Mouse (Mus musculus): ENCODE measurements at regions not wholly inside any gene's neighbourhood (a gene's known extent, or its start where the extent isn't known, plus 50 kb on each side); places are given as distances from the start of the nearest gene placed in this dataset.

GRCm38 (mm10) chr3:34206454-34206853, 125.3 kb upstream of the Dnajc19 start:
- 88% methylated on average over 3 of the region's 3 CpGs for WGBS
- no peaks in the 10 kb centered on the region for H3K27me3 ChIP-seq
- no peak for ATAC-seq (ENCODE audit: low FRiP score, low read depth)

DNA sequence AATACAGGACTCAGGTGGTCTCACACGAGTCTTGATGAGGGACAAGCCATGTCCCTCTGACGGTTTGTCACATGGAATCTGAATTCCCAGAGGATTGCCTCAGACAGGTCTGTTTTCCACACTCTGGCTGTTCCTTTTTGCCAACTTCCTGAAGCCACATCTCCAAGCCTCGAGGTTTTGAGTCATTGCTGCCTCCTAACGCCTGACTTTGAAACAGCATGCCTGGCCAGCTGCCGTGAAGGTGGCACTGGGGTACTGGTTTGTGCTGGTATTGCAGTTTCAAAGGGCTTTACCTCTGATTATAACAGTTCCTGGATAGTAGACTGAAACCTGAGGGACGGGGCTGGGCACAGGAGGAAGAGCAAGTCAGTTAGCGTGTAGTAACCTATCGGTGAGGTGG, 117.1 kb upstream of the Dnajc19 start:
- Histone ChIP-seq H3K4me2 (replicated peaks) (no peak overlapping the region), H3K27ac (replicated peaks) (no peak overlapping the region), H3K9ac (replicated peaks) (no peak overlapping the region), H3K9me3 (no peaks in the 10 kb centered on the region), H3K4me1 (peaks cover 25% of the 10 kb centered on the region), H3K4me3 (no peak overlapping the region), H3K27me3 (peaks cover 30% of the 10 kb centered on the region; the same call in 1 of the 2 replicates), H3K36me3 (no peaks in the 10 kb centered on the region)
- WGBS, result 37% methylated on average over 8 of the region's 8 CpGs
- no peak for ATAC-seq (ENCODE audit: low FRiP score, low read depth)

More at GRCm38 (mm10) chr3:34206454-34206853, 125.3 kb upstream of the Dnajc19 start:
- no peak overlapping the region for H3K27ac ChIP-seq (replicated peaks)
- H3K9me3 ChIP-seq, result no peaks in the 10 kb centered on the region
- H3K4me2 ChIP-seq (replicated peaks), result no peak overlapping the region
- H3K4me3 ChIP-seq, result no peak overlapping the region
- H3K36me3 ChIP-seq, result no peaks in the 10 kb centered on the region
- no peaks in the 10 kb centered on the region for H3K4me1 ChIP-seq
- no peak overlapping the region for H3K9ac ChIP-seq (replicated peaks)

DNA sequence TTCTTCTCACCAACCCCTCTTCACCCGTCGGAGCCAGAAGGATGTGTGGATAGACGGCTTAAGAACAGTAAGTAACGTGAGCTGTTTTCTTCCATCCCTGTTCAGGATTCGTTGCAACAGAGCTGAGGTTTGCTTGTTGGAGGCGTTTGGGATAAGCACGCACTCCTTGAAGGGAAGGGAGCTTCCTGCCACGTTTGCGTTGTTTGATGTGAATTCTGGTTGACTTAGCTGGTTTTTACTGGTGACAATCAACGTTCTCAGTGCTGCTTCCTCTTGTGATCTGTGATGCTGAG, 116.0 kb upstream of the Dnajc19 start:
- Histone ChIP-seq H3K36me3 (no peaks in the 10 kb centered on the region), H3K9ac (replicated peaks) (no peak overlapping the region), H3K4me2 (replicated peaks) (peak overlapping the region; percentile 37), H3K27ac (replicated peaks) (peak overlapping the region; percentile 36; the same call in 1 of the 2 replicates), H3K9me3 (no peaks in the 10 kb centered on the region), H3K4me1 (peaks cover 25% of the 10 kb centered on the region), H3K27me3 (peaks cover 30% of the 10 kb centered on the region; the same call in 1 of the 2 replicates), H3K4me3 (peak overlapping the region; percentile 8; the same call in 1 of the 2 replicates)
- no peak for ATAC-seq (ENCODE audit: low FRiP score, low read depth)
- 20% methylated on average over 10 of the region's 10 CpGs for WGBS

DNA sequence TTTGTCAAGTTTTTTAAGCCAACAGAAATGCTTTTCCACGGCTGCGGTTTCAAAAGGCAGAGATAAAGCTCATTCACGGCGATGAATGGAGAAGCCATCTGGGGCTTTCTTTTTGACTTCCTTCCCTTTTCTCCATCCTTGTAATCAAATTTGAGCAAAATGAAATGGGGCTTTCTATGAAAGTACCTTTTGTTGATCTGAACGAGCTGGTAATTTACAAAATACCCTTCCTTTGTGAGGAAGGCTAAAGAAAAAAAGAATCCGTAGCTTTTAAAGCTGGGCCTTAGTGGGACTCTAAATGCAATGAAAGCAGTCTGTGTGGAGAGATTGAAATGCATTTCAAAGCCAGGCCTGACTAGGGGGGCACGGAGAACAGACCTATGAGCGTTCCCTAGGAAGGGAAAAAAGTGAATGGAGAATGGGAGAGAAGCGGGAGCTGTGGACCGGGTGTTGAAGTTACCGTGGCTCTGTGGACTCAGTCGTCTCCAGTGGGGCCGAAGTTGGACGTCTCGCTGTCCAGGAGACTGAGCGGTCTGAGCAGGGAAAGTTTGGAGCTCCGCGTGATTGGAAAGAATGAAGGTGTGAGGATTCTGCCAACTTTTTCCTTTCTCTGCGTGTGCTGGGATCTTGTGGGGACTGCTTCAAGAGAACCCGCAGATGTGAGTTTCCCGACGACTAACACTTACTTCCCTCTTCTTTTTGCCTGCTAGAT, 115.5 kb upstream of the Dnajc19 start:
- WGBS, result 17% methylated on average over 22 of the region's 22 CpGs
- Histone ChIP-seq H3K4me2 (replicated peaks) (peak overlapping the region; percentile 37), H3K27ac (replicated peaks) (peak overlapping the region; percentile 36; the same call in 1 of the 2 replicates), H3K9ac (replicated peaks) (no peak overlapping the region), H3K36me3 (no peaks in the 10 kb centered on the region), H3K9me3 (no peaks in the 10 kb centered on the region), H3K4me3 (peak overlapping the region; percentile 8; the same call in 1 of the 2 replicates), H3K27me3 (peaks cover 30% of the 10 kb centered on the region; the same call in 1 of the 2 replicates), H3K4me1 (peaks cover 25% of the 10 kb centered on the region)
- no peak for ATAC-seq (ENCODE audit: low FRiP score, low read depth)

GRCm38 (mm10) chr3:34195729-34196450, 114.8 kb upstream of the Dnajc19 start:
- no peaks in the 10 kb centered on the region for H3K36me3 ChIP-seq
- peak overlapping the region; percentile 37 for H3K4me2 ChIP-seq (replicated peaks)
- 0 out of 2 replicates have a peak overlapping the region, but pooled peaks have one; percentile 12 for H3K27ac ChIP-seq (replicated peaks)
- 40% methylated on average over 13 of the region's 13 CpGs for WGBS
- ATAC-seq (ENCODE audit: low FRiP score, low read depth), result no peak
- H3K9me3 ChIP-seq, result no peaks in the 10 kb centered on the region
- peaks cover 30% of the 10 kb centered on the region; the same call in 1 of the 2 replicates for H3K27me3 ChIP-seq
- no peak overlapping the region for H3K9ac ChIP-seq (replicated peaks)
- peaks cover 25% of the 10 kb centered on the region for H3K4me1 ChIP-seq
- H3K4me3 ChIP-seq, result no peak overlapping the region

- Histone ChIP-seq H3K9me3 (no peaks in the 10 kb centered on the region), H3K27ac (replicated peaks) (no peak overlapping the region), H3K4me3 (no peak overlapping the region), H3K36me3 (no peaks in the 10 kb centered on the region), H3K9ac (replicated peaks) (no peak overlapping the region), H3K27me3 (no peaks in the 10 kb centered on the region), H3K4me1 (peaks cover 5% of the 10 kb centered on the region; the same call in 1 of the 2 replicates), H3K4me2 (replicated peaks) (no peak overlapping the region)
- 57% methylated on average over 6 of the region's 6 CpGs for WGBS
- ATAC-seq (ENCODE audit: low FRiP score, low read depth), result no peak
These were observed 92.4 kb upstream of the Dnajc19 start for GRCm38 (mm10) chr3:34173416-34174097.

GRCm38 (mm10) chr3:34172899-34173298, 91.8 kb upstream of the Dnajc19 start:
- H3K4me2 ChIP-seq (replicated peaks), result no peak overlapping the region
- H3K36me3 ChIP-seq, result no peaks in the 10 kb centered on the region
- H3K27me3 ChIP-seq, result no peaks in the 10 kb centered on the region
- ATAC-seq (ENCODE audit: low FRiP score, low read depth), result 0 out of 2 replicates have a peak, but pooled peaks have one; percentile 23
- no peaks in the 10 kb centered on the region for H3K9me3 ChIP-seq
- peaks cover 5% of the 10 kb centered on the region; the same call in 1 of the 2 replicates for H3K4me1 ChIP-seq
- 34% methylated on average over 4 of the region's 4 CpGs for WGBS
- H3K4me3 ChIP-seq, result no peak overlapping the region
- no peak overlapping the region for H3K9ac ChIP-seq (replicated peaks)
- no peak overlapping the region for H3K27ac ChIP-seq (replicated peaks)

GRCm38 (mm10) chr3:34171893-34172292, 90.8 kb upstream of the Dnajc19 start:
- H3K36me3 ChIP-seq, result no peaks in the 10 kb centered on the region
- no peak overlapping the region for H3K9ac ChIP-seq (replicated peaks)
- no peaks in the 10 kb centered on the region for H3K27me3 ChIP-seq
- WGBS, result 65% methylated on average over 6 of the region's 6 CpGs
- ATAC-seq (ENCODE audit: low FRiP score, low read depth), result no peak
- H3K4me3 ChIP-seq, result no peak overlapping the region
- H3K4me1 ChIP-seq, result peaks cover 5% of the 10 kb centered on the region; the same call in 1 of the 2 replicates
- H3K9me3 ChIP-seq, result no peaks in the 10 kb centered on the region
- H3K27ac ChIP-seq (replicated peaks), result no peak overlapping the region
- H3K4me2 ChIP-seq (replicated peaks), result no peak overlapping the region

DNA sequence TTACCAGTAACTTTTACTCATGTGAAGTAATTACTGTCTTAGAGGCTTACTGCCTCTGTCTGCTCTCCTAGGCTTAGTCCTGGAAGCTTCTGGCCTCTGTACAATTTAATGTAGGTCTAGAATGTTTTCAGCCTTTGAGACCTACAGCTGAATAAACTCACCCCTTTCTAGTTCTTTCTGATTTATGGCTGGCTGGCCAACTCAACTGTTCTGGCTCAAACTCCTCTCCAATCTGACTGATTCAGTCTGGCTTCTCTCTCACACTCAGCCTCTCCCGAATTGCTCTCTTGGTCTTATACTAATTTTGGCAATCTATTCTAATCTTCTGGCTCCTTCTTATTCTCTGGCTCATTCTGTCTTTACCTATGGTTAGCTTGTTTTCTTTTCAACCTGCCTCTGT, 87.0 kb upstream of the Dnajc19 start:
- 70% methylated on average over 1 of the region's 1 CpGs for WGBS

DNA sequence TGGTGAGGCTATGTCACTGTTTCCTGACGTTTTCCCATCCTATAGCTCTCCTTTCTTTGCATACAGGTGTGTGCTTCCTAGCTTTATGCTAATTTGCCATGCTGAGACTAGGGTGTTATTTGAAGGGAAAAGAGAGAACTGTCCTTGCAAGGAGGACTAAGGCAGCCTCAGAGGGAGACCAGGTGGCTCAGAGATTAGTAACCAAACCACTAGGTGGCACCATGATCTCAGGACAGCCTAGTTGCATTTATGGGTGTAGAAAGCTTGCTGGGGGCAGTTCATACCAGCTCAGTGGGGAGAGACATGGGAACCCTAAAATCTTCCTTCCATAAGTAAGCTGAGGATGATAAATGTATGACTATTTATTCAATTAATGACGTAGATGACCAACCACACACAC, 68.9 kb upstream of the Dnajc19 start:
- no peak for ATAC-seq (ENCODE audit: low FRiP score, low read depth)
- 68% methylated on average over 2 of the region's 2 CpGs for WGBS

More for the DNA sequence above, 87.0 kb upstream of the Dnajc19 start:
- Histone ChIP-seq H3K9ac (replicated peaks) (no peak overlapping the region), H3K9me3 (no peaks in the 10 kb centered on the region), H3K27me3 (no peaks in the 10 kb centered on the region), H3K4me3 (no peak overlapping the region), H3K36me3 (no peaks in the 10 kb centered on the region), H3K27ac (replicated peaks) (no peak overlapping the region), H3K4me1 (peaks cover 9% of the 10 kb centered on the region; the same call in 1 of the 2 replicates), H3K4me2 (replicated peaks) (no peak overlapping the region)
- ATAC-seq (ENCODE audit: low FRiP score, low read depth), result no peak

DNA sequence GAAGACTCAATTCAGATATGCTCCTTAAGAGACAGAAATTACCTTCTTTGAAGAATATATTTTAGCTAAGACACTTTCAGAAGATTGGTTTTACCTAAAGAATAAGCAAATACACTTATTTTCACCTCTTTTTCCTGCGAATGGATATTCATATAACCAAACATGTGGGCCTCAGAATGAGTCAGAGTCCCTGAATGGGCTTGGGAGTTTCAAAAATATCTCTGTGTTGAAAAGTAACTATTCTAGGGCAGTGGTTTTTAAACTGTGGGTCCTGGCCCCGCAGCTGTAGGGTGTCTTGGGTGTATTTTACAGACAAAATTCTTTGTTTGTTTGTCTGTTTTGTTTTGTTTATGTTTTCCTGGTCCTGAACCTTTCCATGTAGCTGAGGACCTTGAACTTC, 62.5 kb upstream of the Dnajc19 start:
- ATAC-seq (ENCODE audit: low FRiP score, low read depth), result no peak
- WGBS, result 78% methylated on average over 2 of the region's 2 CpGs
- no peaks in the 10 kb centered on the region for H3K4me1 ChIP-seq

More for the DNA sequence above, 68.9 kb upstream of the Dnajc19 start:
- Histone ChIP-seq H3K27ac (replicated peaks) (no peak overlapping the region), H3K4me2 (replicated peaks) (no peak overlapping the region), H3K9ac (replicated peaks) (no peak overlapping the region), H3K27me3 (no peaks in the 10 kb centered on the region), H3K4me1 (no peaks in the 10 kb centered on the region), H3K9me3 (no peaks in the 10 kb centered on the region), H3K36me3 (no peaks in the 10 kb centered on the region), H3K4me3 (no peak overlapping the region)

DNA sequence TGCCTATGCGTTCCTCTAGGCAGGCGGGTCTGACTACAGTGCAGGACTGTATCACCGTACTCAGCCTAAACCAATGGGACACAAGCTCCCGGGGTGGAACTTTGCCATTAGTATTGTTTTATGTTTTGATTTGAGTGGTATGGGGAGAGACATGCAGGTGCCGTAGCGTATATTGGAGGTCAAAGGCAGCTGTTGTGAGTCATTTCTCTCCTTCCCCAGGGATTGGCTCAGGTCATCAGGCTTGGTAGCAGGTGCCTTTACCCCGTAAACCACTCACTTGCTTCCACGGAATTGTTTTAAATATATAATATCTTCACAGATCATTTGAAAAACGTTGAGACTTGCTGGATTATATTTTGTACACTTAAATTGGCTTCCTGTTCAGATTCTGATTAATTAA, 58.1 kb upstream of the Dnajc19 start:
- Histone ChIP-seq H3K4me1 (no peaks in the 10 kb centered on the region), H3K9ac (replicated peaks) (no peak overlapping the region), H3K9me3 (no peaks in the 10 kb centered on the region), H3K4me2 (replicated peaks) (no peak overlapping the region), H3K36me3 (no peaks in the 10 kb centered on the region), H3K27ac (replicated peaks) (no peak overlapping the region), H3K27me3 (no peaks in the 10 kb centered on the region), H3K4me3 (no peak overlapping the region)
- 83% methylated on average over 9 of the region's 9 CpGs for WGBS
- ATAC-seq (ENCODE audit: low FRiP score, low read depth), result no peak

More for the DNA sequence above, 62.5 kb upstream of the Dnajc19 start:
- Histone ChIP-seq H3K27ac (replicated peaks) (no peak overlapping the region), H3K27me3 (no peaks in the 10 kb centered on the region), H3K4me3 (no peak overlapping the region), H3K9ac (replicated peaks) (no peak overlapping the region), H3K9me3 (no peaks in the 10 kb centered on the region), H3K36me3 (no peaks in the 10 kb centered on the region), H3K4me2 (replicated peaks) (no peak overlapping the region)
